ENCODE assay signal across 7 mouse cellular contexts in genomic region chr7:127513781-127514180, GRCm38 (mm10). TPM values are rescaled to one million over a fixed set of nuclear protein-coding genes. Genes with fewer than 3 reads are reported as not detected.
DNase-seq lines count a peak whose midpoint lies in the region; ATAC-seq and TF ChIP-seq lines count a peak whose summit lies in the region.

No protein-coding gene starts in this region.

- peak overlapping the region; percentile 64 for H3K4me2 ChIP-seq in forebrain, embryonic 16.5 days (ENCODE audit: low read length)
- peak overlapping the region; percentile 73 for H3K4me2 ChIP-seq in liver, embryonic 11.5 days

- DNase-seq in testis, postnatal 10 days (ENCODE audit: low spot score): no peak
- DNase-seq in liver, embryonic 11.5 days (ENCODE audit: low spot score): no peak
- DNase-seq in layer of hippocampus, postnatal 10 days (ENCODE audit: low spot score in 2 of 2): no peak
- DNase-seq in MN1 (ENCODE audit: low spot score): no peak

- peaks cover 4% of the 10 kb centered on the region; the same call in 1 of the 2 replicates for H3K4me1 ChIP-seq in testis, adult 2 months (ENCODE audit: control insufficient read depth, insufficient read depth, low read length)
- peaks cover 18% of the 10 kb centered on the region for H3K4me1 ChIP-seq in forebrain, embryonic 16.5 days (replicated peaks; ENCODE audit: control insufficient read depth, insufficient read depth, low read length)
- H3K4me1 ChIP-seq in liver, embryonic 11.5 days (replicated peaks; ENCODE audit: control insufficient read depth, insufficient read depth, low read length): peaks cover 6% of the 10 kb centered on the region; the same call in 1 of the 2 replicates

- 86% methylated on average over 3 of the region's 3 CpGs for WGBS in forebrain, embryonic 16.5 days
- WGBS in liver, embryonic 11.5 days: 90% methylated on average over 3 of the region's 3 CpGs

- H3K27me3 ChIP-seq in testis, adult 2 months (ENCODE audit: control insufficient read depth, insufficient read depth, low read length): no peaks in the 10 kb centered on the region
- no peaks in the 10 kb centered on the region for H3K27me3 ChIP-seq in forebrain, embryonic 16.5 days (replicated peaks; ENCODE audit: control insufficient read depth, insufficient read depth, low read length)
- no peaks in the 10 kb centered on the region for H3K27me3 ChIP-seq in liver, embryonic 11.5 days (replicated peaks; ENCODE audit: control insufficient read depth, insufficient read depth, low read length)

- ATAC-seq in forebrain, embryonic 16.5 days: no peak
- ATAC-seq in liver, embryonic 11.5 days (replicated peaks; ENCODE audit: low FRiP score): no peak
- ATAC-seq in CD4-positive, CD25-positive, alpha-beta regulatory T cell, adult 4 months: no peak

- TF ChIP-seq POLR2A in testis, adult 2 months (IDR thresholded peaks at IDR 0.05; ENCODE audit: control insufficient read depth, low read depth, low read length): no peak

- H3K4me3 ChIP-seq in testis, adult 2 months (ENCODE audit: control insufficient read depth, low read depth, low read length): peak overlapping the region; percentile 96
- peak overlapping the region; percentile 78 for H3K4me3 ChIP-seq in forebrain, embryonic 16.5 days (replicated peaks; ENCODE audit: low read length)
- peak overlapping the region; percentile 79 for H3K4me3 ChIP-seq in liver, embryonic 11.5 days (ENCODE audit: low read depth, low read length)

- no peak overlapping the region for H3K9ac ChIP-seq in forebrain, embryonic 16.5 days (replicated peaks; ENCODE audit: low read depth, low read length)
- H3K9ac ChIP-seq in liver, embryonic 11.5 days (ENCODE audit: low read depth, low read length): 0 out of 2 replicates have a peak overlapping the region, but pooled peaks have one; percentile 8

- H3K9me3 ChIP-seq in forebrain, embryonic 16.5 days (ENCODE audit: control insufficient read depth, low read length): no peaks in the 10 kb centered on the region
- no peaks in the 10 kb centered on the region for H3K9me3 ChIP-seq in liver, embryonic 11.5 days (ENCODE audit: control insufficient read depth, low read length)

- TF ChIP-seq CTCF in testis, adult 2 months (IDR thresholded peaks at IDR 0.05; ENCODE audit: control insufficient read depth, insufficient read depth, insufficient replicate concordance, low read depth, low read length): no peak

- H3K36me3 ChIP-seq in testis, adult 2 months (ENCODE audit: control insufficient read depth, insufficient read depth, low read length): peaks cover 2% of the 10 kb centered on the region; the same call in 1 of the 2 replicates
- peaks cover 10% of the 10 kb centered on the region for H3K36me3 ChIP-seq in forebrain, embryonic 16.5 days (ENCODE audit: control insufficient read depth, insufficient read depth)
- H3K36me3 ChIP-seq in liver, embryonic 11.5 days (ENCODE audit: control insufficient read depth, insufficient read depth, low read length): peaks cover 30% of the 10 kb centered on the region

- H3K27ac ChIP-seq in testis, adult 2 months (ENCODE audit: control insufficient read depth, insufficient read depth, low read depth, low read length): peak overlapping the region; percentile 84; the same call in 1 of the 2 replicates
- no peak overlapping the region for H3K27ac ChIP-seq in forebrain, embryonic 16.5 days (ENCODE audit: low read length)
- H3K27ac ChIP-seq in liver, embryonic 11.5 days (ENCODE audit: low read depth, low read length): peak overlapping the region; percentile 94; the same call in 1 of the 2 replicates

RNA-seq across cellular contexts. Expression of gene Srcap, which starts 2.0 kb away (rescaled TPM):
- polyA plus RNA-seq in testis, adult 2 months (2012; rRNA removed): 13.7 and 20.0 TPM in 2 replicates
- 46.3 and 51.5 TPM in 2 replicates for polyA plus RNA-seq in forebrain, embryonic 16.5 days (2015; fragmentation: Nextera tagmentation; extraction: Ambion mirVana)
- 40.3 and 45.5 TPM in 2 replicates for polyA plus RNA-seq in liver, embryonic 11.5 days (2014; fragmentation: Nextera tagmentation; extraction: Ambion mirVana)
- 10 to 100 TPM in 1 of 2 experiments, 1 to 10 TPM in 1; 9.1 to 11.4 TPM for polyA plus RNA-seq in CD4-positive, CD25-positive, alpha-beta regulatory T cell, adult 4 months (2017; shearing (Covaris generic))
- 100 to 1,000 TPM; 109 to 111 TPM for total RNA-seq in layer of hippocampus, postnatal 10 days (2021)

RNA-seq across cellular contexts. Expression of gene Gm42715, which starts 5.6 kb away (rescaled TPM):
- polyA plus RNA-seq in testis, adult 2 months (2012; rRNA removed): 6.1 and 6.6 TPM in 2 replicates
- 16.3 and 18.8 TPM in 2 replicates for polyA plus RNA-seq in forebrain, embryonic 16.5 days (2015; fragmentation: Nextera tagmentation; extraction: Ambion mirVana)
- polyA plus RNA-seq in liver, embryonic 11.5 days (2014; fragmentation: Nextera tagmentation; extraction: Ambion mirVana): 13.0 and 16.1 TPM in 2 replicates
- 10 to 100 TPM; 29.9 to 31.9 TPM for polyA plus RNA-seq in CD4-positive, CD25-positive, alpha-beta regulatory T cell, adult 4 months (2017; shearing (Covaris generic))
- total RNA-seq in layer of hippocampus, postnatal 10 days (2021): 10 to 100 TPM; 11.2 to 19.2 TPM

RNA-seq across cellular contexts. Expression of gene Fbrs, which starts 34.8 kb away (rescaled TPM):
- polyA plus RNA-seq in testis, adult 2 months (2012; rRNA removed): 42.8 and 44.8 TPM in 2 replicates
- 10.2 and 11.8 TPM in 2 replicates for polyA plus RNA-seq in forebrain, embryonic 16.5 days (2015; fragmentation: Nextera tagmentation; extraction: Ambion mirVana)
- polyA plus RNA-seq in liver, embryonic 11.5 days (2014; fragmentation: Nextera tagmentation; extraction: Ambion mirVana): 8.9 and 12.4 TPM in 2 replicates
- polyA plus RNA-seq in CD4-positive, CD25-positive, alpha-beta regulatory T cell, adult 4 months (2017; shearing (Covaris generic)): 10 to 100 TPM; 22.9 to 24.0 TPM
- total RNA-seq in layer of hippocampus, postnatal 10 days (2021): 10 to 100 TPM; 60.0 to 63.1 TPM

RNA-seq across cellular contexts. Expression of gene Tmem265, which starts 47.4 kb away (rescaled TPM):
- 4.3 and 4.5 TPM in 2 replicates for polyA plus RNA-seq in testis, adult 2 months (2012; rRNA removed)
- polyA plus RNA-seq in forebrain, embryonic 16.5 days (2015; fragmentation: Nextera tagmentation; extraction: Ambion mirVana): 4.0 and 6.2 TPM in 2 replicates
- polyA plus RNA-seq in liver, embryonic 11.5 days (2014; fragmentation: Nextera tagmentation; extraction: Ambion mirVana): 6.9 and 11.1 TPM in 2 replicates
- 10 to 100 TPM; 39.7 to 91.0 TPM for polyA plus RNA-seq in CD4-positive, CD25-positive, alpha-beta regulatory T cell, adult 4 months (2017; shearing (Covaris generic))
- 1 to 10 TPM in 1 of 2 experiments, under 1 TPM in 1; 0.80 to 2.4 TPM for total RNA-seq in layer of hippocampus, postnatal 10 days (2021)

RNA-seq across cellular contexts. Expression of gene Prr14, which starts 54.4 kb away (rescaled TPM):
- polyA plus RNA-seq in testis, adult 2 months (2012; rRNA removed): 55.4 and 58.4 TPM in 2 replicates
- polyA plus RNA-seq in forebrain, embryonic 16.5 days (2015; fragmentation: Nextera tagmentation; extraction: Ambion mirVana): 42.8 and 45.3 TPM in 2 replicates
- polyA plus RNA-seq in liver, embryonic 11.5 days (2014; fragmentation: Nextera tagmentation; extraction: Ambion mirVana): 39.0 and 40.6 TPM in 2 replicates
- 100 to 1,000 TPM; 181 to 236 TPM for polyA plus RNA-seq in CD4-positive, CD25-positive, alpha-beta regulatory T cell, adult 4 months (2017; shearing (Covaris generic))
- 10 to 100 TPM; 31.6 to 34.8 TPM for total RNA-seq in layer of hippocampus, postnatal 10 days (2021)
